Mouse (Mus musculus) heart, embryonic 11.5 days (tissue): ENCODE measurements around the gene Klhdc7a. TPM values are rescaled to one million over a fixed set of nuclear protein-coding genes. Genes with fewer than 3 reads are reported as not detected.

Source experiments
- ATAC-seq: fragments of 200-750 bp; cut with Nextera tagmentation; replicated peaks from 2 replicates; pipeline ENCODE4 v1.8.0; 2017; ENCODE audit warnings: moderate library complexity; ENCODE audit not compliant: insufficient number of reproducible peaks, low FRiP score, low TSS enrichment
- H3K27ac ChIP-seq: fragments of 300-500 bp; sonication (generic); 2 replicates; pipeline ENCODE4 v1.5.1; 2014; ENCODE audit warnings: mild to moderate bottlenecking, low read depth, low read length
- H3K27me3 ChIP-seq: fragments of 300-500 bp; sonication (generic); 2 replicates; pipeline ENCODE4 v1.6.1; 2014; ENCODE audit warnings: mild to moderate bottlenecking, low read length, mixed read lengths; ENCODE audit not compliant: control insufficient read depth, insufficient read depth
- H3K36me3 ChIP-seq: fragments of 300-500 bp; sonication (generic); 2 replicates; pipeline ENCODE4 v1.6.1; 2014; ENCODE audit warnings: mild to moderate bottlenecking, low read length, moderate library complexity, mixed read lengths; ENCODE audit not compliant: control insufficient read depth, insufficient read depth
- H3K4me1 ChIP-seq: fragments of 300-500 bp; sonication (generic); 2 replicates; pipeline ENCODE4 v1.6.1; 2014; ENCODE audit warnings: low read length; ENCODE audit not compliant: control insufficient read depth, insufficient read depth
- H3K4me2 ChIP-seq: fragments of 300-500 bp; sonication (generic); 2 replicates; pipeline ENCODE4 v1.6.1; 2014; ENCODE audit warnings: mild to moderate bottlenecking, moderate library complexity
- H3K4me3 ChIP-seq: fragments of 300-500 bp; sonication (generic); 2 replicates; pipeline ENCODE4 v1.5.1; 2014; ENCODE audit warnings: low read depth, low read length
- H3K9ac ChIP-seq: fragments of 300-500 bp; sonication (generic); 2 replicates; pipeline ENCODE4 v1.6.1; 2014; ENCODE audit warnings: mild to moderate bottlenecking, low read depth, low read length, moderate library complexity
- H3K9me3 ChIP-seq: fragments of 300-500 bp; sonication (generic); replicated peaks from 2 replicates; pipeline ENCODE4 v1.6.1; 2016; ENCODE audit warnings: low read length; ENCODE audit not compliant: control insufficient read depth
- WGBS: fragments of 180-500 bp; shearing (Covaris S2); extraction: QIAGEN DNeasy Blood & Tissue Kit; methylation state at CpG from one replicate; pipeline ENCODE4 v1.1.7; 2014; ENCODE audit not compliant: insufficient replicate concordance; 5-methylcytosine and 5-hydroxymethylcytosine counted together
- microRNA counts: library from miRNA; unstranded; fragments of <30 nt; microRNA quantifications from one replicate; lab custom pipeline; 2015
- microRNA-seq: library from miRNA; unstranded; fragments of <30 nt; microRNA quantifications from one replicate; pipeline ENCODE4, GENCODE M21; 2016; ENCODE audit warnings: borderline number of aligned reads
- polyA plus RNA-seq: library from polyadenylated mRNA; unstranded; fragments of >200 nt; fragmentation: Nextera tagmentation; extraction: Ambion mirVana; gene quantifications from 2 replicates; pipeline ENCODE4 v1.2.1, GENCODE M21; 2014

The Klhdc7a gene
- polyA plus RNA-seq, 1 experiment from 2014 or later = 0.04 TPM

GRCm38 (mm10) chr4:139930885-139931284 is 36.9 kb downstream of the Klhdc7a start:
- no peak overlapping the region for H3K4me3 ChIP-seq
- 33% methylated on average over 7 of the region's 7 CpGs for WGBS
- no peaks in the 10 kb centered on the region for H3K36me3 ChIP-seq
- no peak for ATAC-seq
- H3K4me1 ChIP-seq = no peaks in the 10 kb centered on the region
- no peak overlapping the region for H3K4me2 ChIP-seq
- no peaks in the 10 kb centered on the region for H3K9me3 ChIP-seq
- no peak overlapping the region for H3K27ac ChIP-seq
- H3K9ac ChIP-seq = no peak overlapping the region
- peaks cover 41% of the 10 kb centered on the region for H3K27me3 ChIP-seq

DNA sequence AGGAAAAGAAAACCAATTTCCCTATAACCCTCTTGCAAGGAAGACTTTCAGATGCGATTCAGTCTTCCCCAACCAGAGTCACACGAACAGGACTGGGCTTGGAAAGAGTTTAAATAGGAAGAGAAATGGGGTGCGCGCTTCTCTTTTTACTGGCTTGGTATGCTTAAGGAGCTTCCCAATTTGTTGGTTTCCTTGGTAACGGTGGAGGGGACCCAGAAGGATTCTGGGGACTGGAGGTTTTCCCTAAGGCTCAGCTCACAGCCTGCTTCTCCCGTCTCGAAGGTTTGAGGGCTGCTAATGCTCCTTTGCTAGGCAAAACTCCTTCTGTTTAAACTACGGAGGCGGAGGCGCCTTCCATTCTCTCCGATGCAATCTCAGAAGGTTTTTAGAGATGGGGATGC is 41.7 kb downstream of the Klhdc7a start:
- Histone ChIP-seq H3K4me3 (no peak overlapping the region), H3K4me2 (peak overlapping the region; percentile 53), H3K9ac (no peak overlapping the region), H3K27ac (no peak overlapping the region), H3K36me3 (no peaks in the 10 kb centered on the region), H3K4me1 (0 out of 2 replicates have a peak, but pooled peaks cover 3% of the 10 kb centered on the region), H3K27me3 (peaks cover 44% of the 10 kb centered on the region), H3K9me3 (0 out of 2 replicates have a peak, but pooled peaks cover 4% of the 10 kb centered on the region)
- ATAC-seq = no peak
- 8% methylated on average over 11 of the region's 11 CpGs for WGBS

- H3K4me1 ChIP-seq = 0 out of 2 replicates have a peak, but pooled peaks cover 3% of the 10 kb centered on the region
- peak overlapping the region; percentile 24 for H3K4me3 ChIP-seq
- H3K9me3 ChIP-seq = 0 out of 2 replicates have a peak, but pooled peaks cover 4% of the 10 kb centered on the region
- H3K27me3 ChIP-seq = peaks cover 40% of the 10 kb centered on the region
- H3K36me3 ChIP-seq = no peaks in the 10 kb centered on the region
- H3K9ac ChIP-seq = no peak overlapping the region
- WGBS = 11% methylated on average over 34 of the region's 34 CpGs
- no peak overlapping the region for H3K27ac ChIP-seq
- no peak for ATAC-seq
- peak overlapping the region; percentile 53 for H3K4me2 ChIP-seq
Measured at GRCm38 (mm10) chr4:139925275-139926160, 42.3 kb downstream of the Klhdc7a start.

- Histone ChIP-seq H3K4me3 (no peak overlapping the region), H3K4me1 (no peaks in the 10 kb centered on the region; the same call in 1 of the 2 replicates), H3K27ac (no peak overlapping the region), H3K27me3 (peaks cover 7% of the 10 kb centered on the region; the same call in 1 of the 2 replicates), H3K9me3 (no peaks in the 10 kb centered on the region), H3K4me2 (no peak overlapping the region), H3K36me3 (no peaks in the 10 kb centered on the region), H3K9ac (no peak overlapping the region)
- no peak for ATAC-seq
- 64% methylated on average over 7 of the region's 7 CpGs for WGBS
Measured at GRCm38 (mm10) chr4:139916731-139917130, 51.1 kb downstream of the Klhdc7a start.

MicroRNAs encoded within 50 kb of the gene (microRNA counts, 519-probe panel; counts per million panel counts)
- 32.2 counts per million for microRNA mmu-miR-2139 (lab: Ali Mortazavi, UCI)

Small RNA genes lying within 50 kb of the gene (microRNA-seq; reads per million reads assigned to microRNA genes)
- not detected for gene Mir2139

Other genes with a start within 250 kb of the Klhdc7a start
- 0.04 and 0.11 TPM in 2 replicates for gene Pax7, start 134.5 kb downstream of the Klhdc7a start, polyA plus RNA-seq